Mouse (Mus musculus) embryonic fibroblast, embryonic 13.5 days (primary cell): ENCODE data around the gene Prdm16. TPM values are rescaled to one million over a fixed set of nuclear protein-coding genes. Genes with fewer than 3 reads are reported as not detected.

Experiments
- H3K27ac ChIP-seq: 2 replicates; pipeline ENCODE4 v1.5.1; 2012; ENCODE audit warnings: low read length, control low read depth, inconsistent platforms; ENCODE audit not compliant: insufficient read depth
- H3K4me1 ChIP-seq: 2 replicates; pipeline ENCODE4 v1.6.1; 2011; ENCODE audit warnings: low read length; ENCODE audit not compliant: control insufficient read depth, insufficient read depth
- H3K4me3 ChIP-seq: 2 replicates; pipeline ENCODE4 v1.5.1; 2011; ENCODE audit warnings: mild to moderate bottlenecking, control low read depth, low read length; ENCODE audit not compliant: insufficient read depth
- CTCF ChIP-seq: IDR thresholded peaks from 2 replicates; pipeline ENCODE4 v1.5.1; 2011; ENCODE audit warnings: mild to moderate bottlenecking, control low read depth, low read length, moderate library complexity, borderline replicate concordance; ENCODE audit not compliant: insufficient read depth
- POLR2A ChIP-seq: IDR thresholded peaks from 2 replicates; pipeline ENCODE4 v1.6.1; 2011; ENCODE audit warnings: low read depth, mild to moderate bottlenecking, control low read depth, low read length, moderate library complexity
- polyA plus RNA-seq: library from polyadenylated mRNA; stranded (reverse); fragments of >200 nt; gene quantifications from 2 replicates; pipeline ENCODE4 v1.2.4, GENCODE M21; 2011; ENCODE audit warnings: low read depth; ENCODE audit not compliant: missing spikeins, insufficient read length

The Prdm16 gene
- polyA plus RNA-seq, 1 experiment: 3.1 TPM

- Histone ChIP-seq H3K4me3 (no peak overlapping the region), H3K27ac (peak overlapping the region; percentile 73), H3K4me1 (peaks cover 10% of the 10 kb centered on the region)
- TF ChIP-seq CTCF: no peak
- TF ChIP-seq POLR2A: no peak
These were observed 117.1 kb downstream of the Prdm16 start for GRCm38 (mm10) chr4:154519470-154520037.

DNA sequence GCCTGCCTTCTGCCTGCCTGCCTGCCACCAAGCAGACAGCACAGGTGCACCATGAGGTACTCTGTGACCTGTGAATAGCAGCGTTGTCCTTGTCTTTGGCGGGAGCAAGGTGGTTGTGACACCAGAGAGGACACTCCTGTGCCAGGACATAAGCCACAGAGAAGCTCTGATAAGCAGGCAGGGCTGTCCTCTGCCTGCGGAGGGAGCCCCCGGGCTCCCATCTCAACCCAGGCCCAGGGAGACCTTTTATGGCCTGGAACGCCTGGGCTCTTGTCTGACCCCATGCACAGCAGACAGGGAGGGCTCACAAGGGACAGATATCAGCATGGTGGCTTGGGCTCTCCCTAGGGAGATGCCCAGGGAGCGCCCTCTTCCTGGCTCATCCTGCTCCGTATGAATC lies 118.7 kb downstream of the Prdm16 start:
- H3K27ac ChIP-seq: no peak overlapping the region
- no peak overlapping the region for H3K4me3 ChIP-seq
- TF ChIP-seq POLR2A: no peak
- TF ChIP-seq CTCF: no peak
- peaks cover 10% of the 10 kb centered on the region for H3K4me1 ChIP-seq

DNA sequence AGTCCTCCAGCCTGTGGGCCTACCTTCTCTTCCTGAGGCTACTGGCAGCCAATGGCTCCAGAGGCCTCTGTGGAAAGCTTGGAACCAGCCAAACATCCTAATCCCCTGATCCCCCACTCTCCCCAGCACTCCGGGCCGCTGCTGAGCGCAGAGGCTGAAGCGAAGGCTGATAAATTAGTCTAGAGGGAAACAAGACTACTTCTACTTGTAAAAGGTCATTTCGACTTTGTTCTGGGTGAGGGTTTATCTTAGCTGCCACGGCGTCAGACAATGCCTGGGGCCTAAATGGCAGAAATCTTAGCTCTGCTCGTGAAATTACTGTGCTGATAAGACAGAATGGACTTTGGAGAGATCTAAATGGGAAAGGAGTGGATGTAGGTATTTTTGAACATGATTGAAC lies 120.2 kb downstream of the Prdm16 start:
- peaks cover 10% of the 10 kb centered on the region for H3K4me1 ChIP-seq
- TF ChIP-seq CTCF (no peak), POLR2A (no peak)
- no peak overlapping the region for H3K4me3 ChIP-seq
- no peak overlapping the region for H3K27ac ChIP-seq

GRCm38 (mm10) chr4:154513664-154514063 lies 123.0 kb downstream of the Prdm16 start:
- H3K4me3 ChIP-seq: no peak overlapping the region
- no peaks in the 10 kb centered on the region for H3K4me1 ChIP-seq
- H3K27ac ChIP-seq: no peak overlapping the region
- TF ChIP-seq POLR2A: no peak
- no peak for TF ChIP-seq CTCF

- Histone ChIP-seq H3K4me1 (no peaks in the 10 kb centered on the region), H3K27ac (no peak overlapping the region), H3K4me3 (no peak overlapping the region)
- no peak for TF ChIP-seq POLR2A
- no peak for TF ChIP-seq CTCF
These were observed 124.1 kb downstream of the Prdm16 start for GRCm38 (mm10) chr4:154512518-154513090.

GRCm38 (mm10) chr4:154511767-154512166 lies 124.9 kb downstream of the Prdm16 start:
- Histone ChIP-seq H3K4me1 (no peaks in the 10 kb centered on the region), H3K4me3 (no peak overlapping the region), H3K27ac (no peak overlapping the region)
- TF ChIP-seq POLR2A (no peak), CTCF (no peak)

DNA sequence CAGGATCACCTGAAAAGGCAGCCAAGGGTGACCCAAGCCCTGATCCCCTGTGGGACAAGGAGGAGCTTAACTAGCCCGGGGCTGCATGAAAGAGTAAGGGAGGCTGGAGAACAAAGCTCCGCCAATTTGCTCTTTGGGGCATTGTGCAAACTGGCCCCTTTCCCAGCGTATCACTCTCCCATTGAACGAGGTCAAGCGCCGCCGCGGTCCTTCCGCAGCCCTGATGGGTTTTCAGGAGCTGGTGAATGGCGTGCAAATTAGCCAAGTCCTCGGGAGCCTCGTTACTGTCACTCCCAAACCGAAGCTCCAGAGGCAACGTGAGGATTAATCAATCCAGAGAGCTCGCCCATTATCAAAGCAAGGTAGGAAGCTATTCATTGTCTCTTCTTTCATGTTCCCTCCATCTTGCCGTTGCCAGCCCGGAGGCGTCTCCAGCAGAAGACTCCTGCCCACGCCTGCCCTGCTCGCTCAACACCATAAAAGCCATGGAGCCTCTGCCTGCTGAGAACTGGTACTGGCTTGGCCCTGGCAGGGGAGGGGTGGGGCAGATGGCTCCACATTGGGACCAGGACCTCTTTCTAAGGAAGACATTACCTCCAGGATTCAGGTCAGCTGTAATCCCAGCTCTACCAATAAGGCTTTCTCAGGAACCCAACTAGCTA lies 129.8 kb downstream of the Prdm16 start:
- Histone ChIP-seq H3K4me1 (no peaks in the 10 kb centered on the region), H3K27ac (no peak overlapping the region), H3K4me3 (no peak overlapping the region)
- no peak for TF ChIP-seq CTCF
- no peak for TF ChIP-seq POLR2A

DNA sequence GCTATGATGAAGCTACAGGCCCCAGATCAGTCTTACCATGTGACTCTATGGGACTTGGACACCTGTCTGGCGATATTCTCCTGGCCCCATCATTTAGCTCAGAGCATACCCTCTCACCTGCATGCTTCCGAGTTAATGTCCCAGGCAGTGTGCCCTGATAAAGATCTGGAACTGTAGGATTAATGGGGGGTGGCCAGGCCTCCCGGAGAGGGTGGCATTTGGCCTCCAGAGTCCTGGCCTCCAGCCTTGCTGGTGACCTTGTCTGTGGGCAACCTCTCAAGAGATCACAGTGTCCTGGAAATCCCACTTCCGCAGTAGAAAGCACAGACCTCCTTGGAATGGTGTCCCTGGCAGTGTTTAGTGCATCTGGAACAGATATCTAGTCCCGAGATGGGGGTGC lies 131.4 kb downstream of the Prdm16 start:
- TF ChIP-seq CTCF: no peak
- no peak for TF ChIP-seq POLR2A
- H3K27ac ChIP-seq: no peak overlapping the region
- H3K4me1 ChIP-seq: no peaks in the 10 kb centered on the region

DNA sequence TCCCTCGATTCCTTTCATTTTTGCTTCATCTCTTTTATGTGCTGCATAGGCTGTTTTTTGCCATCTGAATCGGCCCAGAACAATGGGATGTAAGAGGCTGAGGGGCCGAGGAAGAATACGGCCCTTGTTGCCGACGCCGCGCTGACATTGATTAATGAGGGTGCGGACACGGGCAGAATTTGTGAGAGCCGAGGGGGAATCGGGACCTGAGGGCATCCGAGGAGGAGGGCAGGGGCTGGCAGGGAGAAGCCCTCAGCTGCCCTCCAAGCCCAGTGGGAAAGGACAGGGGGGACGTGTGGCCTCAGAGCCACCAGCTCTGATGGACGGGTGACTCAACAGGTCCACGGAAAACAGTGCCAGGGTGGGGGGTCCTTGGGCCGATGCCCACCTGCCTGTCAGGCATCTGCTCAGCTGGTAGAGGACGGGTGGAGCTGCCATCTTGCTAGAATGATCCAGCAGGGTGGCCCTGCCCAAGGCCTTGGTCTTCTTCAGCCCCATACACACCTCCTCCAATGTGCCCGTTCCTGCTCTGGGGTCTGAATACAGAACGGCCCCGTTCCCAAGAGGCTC lies 133.3 kb downstream of the Prdm16 start:
- TF ChIP-seq CTCF: no peak
- no peak for TF ChIP-seq POLR2A
- Histone ChIP-seq H3K4me1 (no peaks in the 10 kb centered on the region), H3K4me3 (no peak overlapping the region), H3K27ac (no peak overlapping the region)

More for the DNA sequence above, 131.4 kb downstream of the Prdm16 start:
- H3K4me3 ChIP-seq: no peak overlapping the region
